Mouse (Mus musculus): ENCODE results near the gene Lgr6. TPM values are rescaled to one million over a fixed set of nuclear protein-coding genes. Genes with fewer than 3 reads are reported as not detected.

The Lgr6 gene
- total and polyA plus RNA-seq, 2 experiments from 2014 or later = 3.8 to 8.6 TPM

GRCm38 (mm10) chr1:135020970-135021369 lies 84.1 kb downstream of the Lgr6 start:
- Histone ChIP-seq H3K27ac (ENCODE audit: low read depth) (peak overlapping the region; percentile 64), H3K9ac (replicated peaks; ENCODE audit: low read depth, low read length) (no peak overlapping the region; the same call in 1 of the 2 replicates), H3K36me3 (replicated peaks; ENCODE audit: control insufficient read depth, insufficient read depth, low read length) (no peaks in the 10 kb centered on the region), H3K4me1 (ENCODE audit: control insufficient read depth, insufficient read depth) (peaks cover 42% of the 10 kb centered on the region), H3K4me3 (ENCODE audit: low read depth, low read length) (no peak overlapping the region), H3K4me2 (ENCODE audit: low read depth, low read length) (no peak overlapping the region), H3K9me3 (replicated peaks; ENCODE audit: control insufficient read depth, low read length) (0 out of 2 replicates have a peak, but pooled peaks cover 5% of the 10 kb centered on the region), H3K27me3 (ENCODE audit: control insufficient read depth, insufficient read depth, low read length) (no peaks in the 10 kb centered on the region)
- WGBS = 9% methylated on average over 5 of the region's 5 CpGs
- no peak for TF ChIP-seq EP300 (IDR thresholded peaks at IDR 0.05; ENCODE audit: low read depth)
- TF ChIP-seq CTCF (IDR thresholded peaks at IDR 0.05; ENCODE audit: low read depth) = no peak
- ATAC-seq (ENCODE audit: insufficient read depth, low read depth) (peak; percentile 77), DNase-seq (ENCODE audit: low spot score) (peak; percentile 62)

- H3K4me3 ChIP-seq (ENCODE audit: low read depth, low read length) = no peak overlapping the region
- no peak overlapping the region; the same call in 1 of the 2 replicates for H3K9ac ChIP-seq (replicated peaks; ENCODE audit: low read depth, low read length)
- H3K9me3 ChIP-seq (replicated peaks; ENCODE audit: control insufficient read depth, low read length) = 0 out of 2 replicates have a peak, but pooled peaks cover 5% of the 10 kb centered on the region
- peak overlapping the region; percentile 64; the same call in 1 of the 2 replicates for H3K27ac ChIP-seq (ENCODE audit: low read depth)
- ATAC-seq (ENCODE audit: insufficient read depth, low read depth) = no peak
- peaks cover 46% of the 10 kb centered on the region for H3K4me1 ChIP-seq (ENCODE audit: control insufficient read depth, insufficient read depth)
- no peak overlapping the region for H3K4me2 ChIP-seq (ENCODE audit: low read depth, low read length)
- no peaks in the 10 kb centered on the region for H3K36me3 ChIP-seq (replicated peaks; ENCODE audit: control insufficient read depth, insufficient read depth, low read length)
- no peak for DNase-seq (ENCODE audit: low spot score)
- no peaks in the 10 kb centered on the region for H3K27me3 ChIP-seq (ENCODE audit: control insufficient read depth, insufficient read depth, low read length)
- 62% methylated on average over 5 of the region's 5 CpGs for WGBS
- TF ChIP-seq EP300 (IDR thresholded peaks at IDR 0.05; ENCODE audit: low read depth) = no peak
- TF ChIP-seq CTCF (IDR thresholded peaks at IDR 0.05; ENCODE audit: low read depth) = no peak
Measured at GRCm38 (mm10) chr1:135020281-135020940, 84.7 kb downstream of the Lgr6 start.

- no peak overlapping the region for H3K4me3 ChIP-seq (ENCODE audit: low read depth, low read length)
- no peak for ATAC-seq (ENCODE audit: insufficient read depth, low read depth)
- H3K9ac ChIP-seq (replicated peaks; ENCODE audit: low read depth, low read length) = no peak overlapping the region
- H3K9me3 ChIP-seq (replicated peaks; ENCODE audit: control insufficient read depth, low read length) = 0 out of 2 replicates have a peak, but pooled peaks cover 5% of the 10 kb centered on the region
- DNase-seq (ENCODE audit: low spot score) = no peak
- no peak overlapping the region for H3K4me2 ChIP-seq (ENCODE audit: low read depth, low read length)
- H3K36me3 ChIP-seq (replicated peaks; ENCODE audit: control insufficient read depth, insufficient read depth, low read length) = no peaks in the 10 kb centered on the region
- H3K27me3 ChIP-seq (ENCODE audit: control insufficient read depth, insufficient read depth, low read length) = no peaks in the 10 kb centered on the region
- no peak for TF ChIP-seq CTCF (IDR thresholded peaks at IDR 0.05; ENCODE audit: low read depth)
- no peak for TF ChIP-seq EP300 (IDR thresholded peaks at IDR 0.05; ENCODE audit: low read depth)
- H3K4me1 ChIP-seq (ENCODE audit: control insufficient read depth, insufficient read depth) = peaks cover 53% of the 10 kb centered on the region
- 74% methylated on average over 4 of the region's 4 CpGs for WGBS
- 0 out of 2 replicates have a peak overlapping the region, but pooled peaks have one; percentile 64 for H3K27ac ChIP-seq (ENCODE audit: low read depth)
Measured at GRCm38 (mm10) chr1:135019775-135020167, 85.3 kb downstream of the Lgr6 start.

GRCm38 (mm10) chr1:135019087-135019774 lies 85.8 kb downstream of the Lgr6 start:
- WGBS = 47% methylated on average over 13 of the region's 13 CpGs
- peaks cover 58% of the 10 kb centered on the region for H3K4me1 ChIP-seq (ENCODE audit: control insufficient read depth, insufficient read depth)
- no peak for TF ChIP-seq CTCF (IDR thresholded peaks at IDR 0.05; ENCODE audit: low read depth)
- TF ChIP-seq EP300 (IDR thresholded peaks at IDR 0.05; ENCODE audit: low read depth) = no peak
- 0 out of 2 replicates have a peak, but pooled peaks cover 5% of the 10 kb centered on the region for H3K9me3 ChIP-seq (replicated peaks; ENCODE audit: control insufficient read depth, low read length)
- H3K9ac ChIP-seq (replicated peaks; ENCODE audit: low read depth, low read length) = no peak overlapping the region
- H3K36me3 ChIP-seq (replicated peaks; ENCODE audit: control insufficient read depth, insufficient read depth, low read length) = no peaks in the 10 kb centered on the region
- H3K4me2 ChIP-seq (ENCODE audit: low read depth, low read length) = no peak overlapping the region
- DNase-seq (ENCODE audit: low spot score) = no peak
- no peak overlapping the region for H3K27ac ChIP-seq (ENCODE audit: low read depth)
- no peak for ATAC-seq (ENCODE audit: insufficient read depth, low read depth)
- H3K27me3 ChIP-seq (ENCODE audit: control insufficient read depth, insufficient read depth, low read length) = no peaks in the 10 kb centered on the region
- H3K4me3 ChIP-seq (ENCODE audit: low read depth, low read length) = no peak overlapping the region

GRCm38 (mm10) chr1:135017656-135018015 lies 87.4 kb downstream of the Lgr6 start:
- no peak for DNase-seq (ENCODE audit: low spot score)

More at GRCm38 (mm10) chr1:135017656-135018015, 87.4 kb downstream of the Lgr6 start:
- TF ChIP-seq CTCF (IDR thresholded peaks at IDR 0.05; ENCODE audit: low read depth) (no peak), EP300 (IDR thresholded peaks at IDR 0.05; ENCODE audit: low read depth) (no peak)
- H3K4me3 ChIP-seq (ENCODE audit: low read depth, low read length) = no peak overlapping the region
- peaks cover 59% of the 10 kb centered on the region for H3K4me1 ChIP-seq (ENCODE audit: control insufficient read depth, insufficient read depth)
- peak overlapping the region; percentile 40 for H3K27ac ChIP-seq (ENCODE audit: low read depth)
- H3K4me2 ChIP-seq (ENCODE audit: low read depth, low read length) = no peak overlapping the region
- H3K27me3 ChIP-seq (ENCODE audit: control insufficient read depth, insufficient read depth, low read length) = no peaks in the 10 kb centered on the region
- WGBS = 24% methylated on average over 2 of the region's 2 CpGs
- H3K9me3 ChIP-seq (replicated peaks; ENCODE audit: control insufficient read depth, low read length) = no peaks in the 10 kb centered on the region
- peak; percentile 19; the same call in 1 of the 2 replicates for ATAC-seq (ENCODE audit: insufficient read depth, low read depth)
- no peak overlapping the region for H3K9ac ChIP-seq (replicated peaks; ENCODE audit: low read depth, low read length)
- H3K36me3 ChIP-seq (replicated peaks; ENCODE audit: control insufficient read depth, insufficient read depth, low read length) = no peaks in the 10 kb centered on the region

Data from heart, postnatal 0 days (tissue).